12 mouse cellular contexts compared by ENCODE assay signal in the genomic region with DNA sequence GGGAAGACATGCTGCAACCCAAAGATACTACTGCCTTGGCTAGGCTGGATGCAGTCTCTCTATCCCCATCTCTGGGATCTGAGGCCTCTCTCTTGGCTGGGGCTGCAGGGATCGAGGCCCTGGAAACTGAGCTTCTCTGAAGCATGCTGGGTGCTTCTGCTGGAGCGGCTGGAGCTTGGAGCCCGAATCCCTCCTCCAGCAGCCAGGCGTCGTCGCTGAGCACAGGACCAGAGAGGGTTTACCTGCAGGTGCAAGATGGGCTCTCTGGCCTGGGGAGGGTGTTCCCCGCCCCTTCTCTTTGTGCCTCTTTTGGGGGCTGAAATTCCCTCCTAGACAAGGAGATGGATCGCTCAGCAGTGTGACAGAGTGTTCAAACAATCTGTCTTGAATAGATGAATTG. TPM values are rescaled to one million over a fixed set of nuclear protein-coding genes. Genes with fewer than 3 reads are reported as not detected.
A peak's percentile ranks its signal among the peaks of the same experiment; 100 is the strongest.
DNase-seq lines count a peak whose midpoint lies in the region; ATAC-seq and TF ChIP-seq lines count a peak whose summit lies in the region.
"Had no signal": no experiment of that assay in that cellular context is flagged by ENCODE, and none has a peak within 500 bp of the region (broad histone marks: within the 10 kb centered on the region; RNA-seq: fewer than 3 reads in every experiment).

No protein-coding gene starts in this region.

- ATAC-seq in midbrain, embryonic 11.5 days (ENCODE audit: low FRiP score), result no peak
- no peak for ATAC-seq in forebrain, postnatal 0 days
- ATAC-seq in midbrain, embryonic 14.5 days (ENCODE audit: low FRiP score, low TSS enrichment), result no peak

- no peaks in the 10 kb centered on the region for H3K9me3 ChIP-seq in midbrain, embryonic 10.5 days (replicated peaks)
- no peaks in the 10 kb centered on the region for H3K9me3 ChIP-seq in midbrain, embryonic 11.5 days (ENCODE audit: control insufficient read depth, low read length)
- no peaks in the 10 kb centered on the region for H3K9me3 ChIP-seq in forebrain, postnatal 0 days (ENCODE audit: low read length)
- H3K9me3 ChIP-seq in midbrain, embryonic 14.5 days (ENCODE audit: control insufficient read depth, low read length), result no peaks in the 10 kb centered on the region
- H3K9me3 ChIP-seq: embryonic facial prominence, embryonic 13.5 days; lung, embryonic 15.5 days had no signal

- H3K27me3 ChIP-seq in midbrain, embryonic 10.5 days (ENCODE audit: low read depth, poor library complexity, severe bottlenecking), result peaks cover 100% of the 10 kb centered on the region
- peaks cover 79% of the 10 kb centered on the region for H3K27me3 ChIP-seq in midbrain, embryonic 11.5 days (ENCODE audit: control insufficient read depth, insufficient read depth, low read length)
- peaks cover 27% of the 10 kb centered on the region for H3K27me3 ChIP-seq in forebrain, postnatal 0 days (ENCODE audit: insufficient read depth, low read length)
- H3K27me3 ChIP-seq in midbrain, embryonic 14.5 days (ENCODE audit: control insufficient read depth, insufficient read depth, low read length), result peaks cover 65% of the 10 kb centered on the region

- WGBS in midbrain, embryonic 10.5 days, result 2% methylated on average over 8 of the region's 8 CpGs
- WGBS in midbrain, embryonic 11.5 days, result 4% methylated on average over 8 of the region's 8 CpGs
- WGBS in forebrain, postnatal 0 days, result 7% methylated on average over 8 of the region's 8 CpGs
- 7% methylated on average over 8 of the region's 8 CpGs for WGBS in midbrain, embryonic 14.5 days

- no peak overlapping the region for H3K9ac ChIP-seq in midbrain, embryonic 11.5 days (ENCODE audit: low read length)
- peak overlapping the region; percentile 70 for H3K9ac ChIP-seq in forebrain, postnatal 0 days
- peak overlapping the region; percentile 39; the same call in 1 of the 2 replicates for H3K9ac ChIP-seq in midbrain, embryonic 14.5 days (replicated peaks; ENCODE audit: low read length)
- H3K9ac ChIP-seq: embryonic facial prominence, embryonic 13.5 days; lung, embryonic 15.5 days had no signal

- no peak overlapping the region for H3K4me2 ChIP-seq in midbrain, embryonic 11.5 days
- H3K4me2 ChIP-seq in forebrain, postnatal 0 days (ENCODE audit: low read depth), result peak overlapping the region; percentile 52
- peak overlapping the region; percentile 79 for H3K4me2 ChIP-seq in midbrain, embryonic 14.5 days (ENCODE audit: low read length)
- H3K4me2 ChIP-seq: lung, embryonic 15.5 days had no signal

- peak; percentile 56 for TF ChIP-seq CTCF in forebrain, postnatal 0 days (IDR thresholded peaks at IDR 0.05; ENCODE audit: low read depth)

- DNase-seq in midbrain, embryonic 10.5 days (ENCODE audit: low spot score), result peak; percentile 28
- DNase-seq in midbrain, embryonic 11.5 days (ENCODE audit: low spot score, missing footprints), result no peak
- DNase-seq in forebrain, postnatal 0 days, result no peak
- DNase-seq in midbrain, embryonic 14.5 days, result peak; percentile 65
- no peak for DNase-seq in frontal cortex, postnatal 10 days (ENCODE audit: low spot score in 2 of 2)
- no peak for DNase-seq in spleen, adult 12 weeks (ENCODE audit: low spot score)
- DNase-seq in frontal cortex, postnatal 25 days (ENCODE audit: low spot score in 2 of 2), result no peak
- DNase-seq in testis, postnatal 10 days (ENCODE audit: low spot score), result no peak
- DNase-seq: cerebellum, adult 2 months had no signal

- peaks cover 87% of the 10 kb centered on the region for H3K4me1 ChIP-seq in midbrain, embryonic 10.5 days
- H3K4me1 ChIP-seq in midbrain, embryonic 11.5 days (ENCODE audit: control insufficient read depth, insufficient read depth, low read length), result peaks cover 35% of the 10 kb centered on the region
- 0 out of 2 replicates have a peak, but pooled peaks cover 4% of the 10 kb centered on the region for H3K4me1 ChIP-seq in forebrain, postnatal 0 days (ENCODE audit: insufficient read depth)
- peaks cover 60% of the 10 kb centered on the region for H3K4me1 ChIP-seq in midbrain, embryonic 14.5 days (ENCODE audit: control insufficient read depth, insufficient read depth, low read length)
- H3K4me1 ChIP-seq: lung, embryonic 15.5 days had no signal

- H3K27ac ChIP-seq in midbrain, embryonic 10.5 days (replicated peaks), result no peak overlapping the region
- no peak overlapping the region for H3K27ac ChIP-seq in midbrain, embryonic 11.5 days (ENCODE audit: low read depth, low read length)
- peak overlapping the region; percentile 41; the same call in 1 of the 2 replicates for H3K27ac ChIP-seq in forebrain, postnatal 0 days (ENCODE audit: low read depth, low read length)
- peak overlapping the region; percentile 62 for H3K27ac ChIP-seq in midbrain, embryonic 14.5 days (replicated peaks; ENCODE audit: low read depth, low read length)
- H3K27ac ChIP-seq: embryonic facial prominence, embryonic 13.5 days; lung, embryonic 15.5 days had no signal

- H3K4me3 ChIP-seq in midbrain, embryonic 10.5 days, result no peak overlapping the region
- no peak overlapping the region for H3K4me3 ChIP-seq in midbrain, embryonic 11.5 days (ENCODE audit: low read depth, low read length)
- peak overlapping the region; percentile 59 for H3K4me3 ChIP-seq in forebrain, postnatal 0 days (ENCODE audit: low read depth, low read length)
- H3K4me3 ChIP-seq in midbrain, embryonic 14.5 days (replicated peaks; ENCODE audit: low read depth, low read length), result peak overlapping the region; percentile 50
- H3K4me3 ChIP-seq: lung, embryonic 15.5 days had no signal

- no peaks in the 10 kb centered on the region for H3K36me3 ChIP-seq in midbrain, embryonic 10.5 days
- H3K36me3 ChIP-seq in midbrain, embryonic 11.5 days (ENCODE audit: control insufficient read depth, insufficient read depth, low read length), result no peaks in the 10 kb centered on the region
- no peaks in the 10 kb centered on the region for H3K36me3 ChIP-seq in forebrain, postnatal 0 days (ENCODE audit: insufficient read depth)
- no peaks in the 10 kb centered on the region for H3K36me3 ChIP-seq in midbrain, embryonic 14.5 days (ENCODE audit: control insufficient read depth, insufficient read depth, low read length)
- H3K36me3 ChIP-seq: embryonic facial prominence, embryonic 13.5 days; lung, embryonic 15.5 days had no signal

RNA-seq across cellular contexts. Expression of gene Grik3, which starts 2.6 kb away (rescaled TPM):
- polyA plus RNA-seq in midbrain, embryonic 10.5 days (2016; fragmentation: Nextera tagmentation; extraction: Ambion mirVana), result 0.31 and 0.34 TPM in 2 replicates
- polyA plus RNA-seq in midbrain, embryonic 11.5 days (2014; fragmentation: Nextera tagmentation; extraction: Ambion mirVana), result 0.60 and 0.62 TPM in 2 replicates
- total RNA-seq in forebrain, postnatal 0 days (2014; rRNA removed), result 21.5 and 23.1 TPM in 2 replicates
- 2.8 and 4.3 TPM in 2 replicates for polyA plus RNA-seq in forebrain, postnatal 0 days (2015; fragmentation: Nextera tagmentation; extraction: Ambion mirVana)
- 4.5 and 4.9 TPM in 2 replicates for polyA plus RNA-seq in midbrain, embryonic 14.5 days (2014; fragmentation: Nextera tagmentation; extraction: Ambion mirVana)
- total RNA-seq: liver, adult 2 months had no signal
- polyA plus RNA-seq: lung, embryonic 15.5 days had no signal

Comparison
In these comparisons a context has a peak if more than half of its experiments do, and no peak if none do; other contexts are left out.
1. DNase-seq: peak in midbrain, embryonic 10.5 days (single experiment) and midbrain, embryonic 14.5 days (single experiment); none in midbrain, embryonic 11.5 days (single experiment), forebrain, postnatal 0 days (single experiment), frontal cortex, postnatal 10 days (0 of 2), spleen, adult 12 weeks (single experiment), frontal cortex, postnatal 25 days (0 of 2) and testis, postnatal 10 days (single experiment).
2. H3K27ac ChIP-seq: peak in forebrain, postnatal 0 days (single experiment) and midbrain, embryonic 14.5 days (single experiment); none in midbrain, embryonic 10.5 days (single experiment) and midbrain, embryonic 11.5 days (single experiment).
3. H3K4me3 ChIP-seq: peak in forebrain, postnatal 0 days (single experiment) and midbrain, embryonic 14.5 days (single experiment); none in midbrain, embryonic 10.5 days (single experiment) and midbrain, embryonic 11.5 days (single experiment).